Mouse (Mus musculus) cerebellum, adult 2 months (tissue): ENCODE results near the gene Sh3tc1.

Experiments used
- CTCF ChIP-seq: fragments of 200-500 bp; IDR thresholded peaks from 2 replicates; pipeline ENCODE4 v1.5.1; 2011; ENCODE audit warnings: low read depth, mild to moderate bottlenecking, control low read depth, low read length, moderate library complexity, borderline replicate concordance; ENCODE audit not compliant: insufficient read depth
- POLR2A ChIP-seq: fragments of 200-500 bp; IDR thresholded peaks from 2 replicates; pipeline ENCODE4 v1.6.1; 2011; ENCODE audit warnings: low read length, control low read depth, borderline replicate concordance; ENCODE audit not compliant: insufficient read depth

DNA sequence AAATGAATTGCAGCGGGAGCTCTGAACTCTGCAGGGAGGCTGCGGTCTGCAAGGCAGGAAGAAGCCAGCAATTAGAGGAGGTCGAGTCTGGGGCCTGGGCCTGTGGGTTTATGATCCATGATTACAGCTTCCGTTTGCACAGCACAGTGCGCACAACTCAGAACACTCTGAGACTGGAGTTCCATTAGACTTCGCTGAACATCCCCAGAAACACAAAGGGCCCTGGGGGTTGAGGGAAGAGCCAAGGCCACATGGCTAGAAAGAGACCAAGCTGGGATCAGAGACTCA lies 34.3 kb upstream of the Sh3tc1 start:
- TF ChIP-seq CTCF: no peak
- TF ChIP-seq POLR2A: no peak
